Mouse (Mus musculus) testis, adult 2 months (tissue): ENCODE results near the gene Tacr2. TPM values are rescaled to one million over a fixed set of nuclear protein-coding genes. Genes with fewer than 3 reads are reported as not detected.

Experiments
- H3K27ac ChIP-seq: fragments of 200-500 bp; 2 replicates; pipeline ENCODE4 v1.5.1; 2012; ENCODE audit warnings: low read depth, low read length; ENCODE audit not compliant: control insufficient read depth, insufficient read depth
- H3K27me3 ChIP-seq: fragments of 200-500 bp; 2 replicates; pipeline ENCODE4 v1.6.1; 2012; ENCODE audit warnings: mild to moderate bottlenecking, low read length, moderate library complexity; ENCODE audit not compliant: control insufficient read depth, insufficient read depth
- H3K36me3 ChIP-seq: fragments of 200-500 bp; 2 replicates; pipeline ENCODE4 v1.6.1; 2012; ENCODE audit warnings: mild to moderate bottlenecking, low read length; ENCODE audit not compliant: control insufficient read depth, insufficient read depth
- H3K4me1 ChIP-seq: fragments of 200-500 bp; 2 replicates; pipeline ENCODE4 v1.6.1; 2012; ENCODE audit warnings: low read length; ENCODE audit not compliant: control insufficient read depth, insufficient read depth
- H3K4me3 ChIP-seq: fragments of 200-500 bp; 2 replicates; pipeline ENCODE4 v1.5.1; 2012; ENCODE audit warnings: low read depth, mild to moderate bottlenecking, low read length, moderate library complexity, mixed read lengths; ENCODE audit not compliant: control insufficient read depth
- CTCF ChIP-seq: fragments of 200-500 bp; IDR thresholded peaks from 2 replicates; pipeline ENCODE4 v1.5.1; 2012; ENCODE audit warnings: low read depth, mild to moderate bottlenecking, inconsistent platforms, low read length, moderate library complexity; ENCODE audit not compliant: control insufficient read depth, insufficient read depth, insufficient replicate concordance
- POLR2A ChIP-seq: fragments of 200-500 bp; IDR thresholded peaks from 2 replicates; pipeline ENCODE4 v1.6.1; 2012; ENCODE audit warnings: low read depth, mild to moderate bottlenecking, inconsistent platforms, low read length, moderate library complexity; ENCODE audit not compliant: control insufficient read depth
- polyA plus RNA-seq: library from polyadenylated mRNA; depleted of rRNA; stranded (reverse); fragments of >200 nt; gene quantifications from 2 replicates; pipeline ENCODE4 v1.2.3, GENCODE M21; 2012; rRNA removed

The Tacr2 gene
- polyA plus RNA-seq, result 0.88 and 1.2 TPM in 2 replicates

DNA sequence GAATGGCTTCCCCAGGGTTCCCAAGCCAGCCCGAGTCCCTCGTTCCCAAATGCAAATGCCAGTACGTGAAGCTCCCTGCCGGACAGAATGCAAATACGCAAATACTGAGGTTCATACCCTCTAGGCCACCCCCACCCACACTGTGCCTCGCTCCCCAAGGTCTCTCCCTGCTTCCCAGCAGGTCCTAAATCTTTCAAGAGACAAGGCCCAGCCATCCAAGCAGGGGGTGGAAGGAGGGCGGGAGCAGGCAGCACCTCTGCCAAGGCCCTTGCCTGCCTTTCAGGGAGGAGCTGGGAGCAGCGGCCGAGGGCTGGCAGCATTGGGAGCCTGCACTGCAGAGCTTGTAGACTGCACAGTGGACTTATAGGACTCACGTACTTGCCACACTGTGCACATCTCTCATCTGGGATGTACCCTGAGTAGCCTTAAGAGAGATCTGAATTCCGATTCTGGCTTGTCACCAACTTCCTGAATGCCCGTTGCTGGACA, at the start of gene Tacr2:
Gene Tacr2, plus strand, starts transcription at position 439 of the 489 bp plus-strand sequence.
- no peak within 1 kb of the TSS for H3K27ac ChIP-seq
- no peaks in the 10 kb centered on the region for H3K27me3 ChIP-seq
- no peaks in the 10 kb centered on the region for H3K4me1 ChIP-seq
- H3K4me3 ChIP-seq, result no peak within 1 kb of the TSS
- no peaks in the 10 kb centered on the region for H3K36me3 ChIP-seq
- TF ChIP-seq POLR2A (no peak), CTCF (no peak)

DNA sequence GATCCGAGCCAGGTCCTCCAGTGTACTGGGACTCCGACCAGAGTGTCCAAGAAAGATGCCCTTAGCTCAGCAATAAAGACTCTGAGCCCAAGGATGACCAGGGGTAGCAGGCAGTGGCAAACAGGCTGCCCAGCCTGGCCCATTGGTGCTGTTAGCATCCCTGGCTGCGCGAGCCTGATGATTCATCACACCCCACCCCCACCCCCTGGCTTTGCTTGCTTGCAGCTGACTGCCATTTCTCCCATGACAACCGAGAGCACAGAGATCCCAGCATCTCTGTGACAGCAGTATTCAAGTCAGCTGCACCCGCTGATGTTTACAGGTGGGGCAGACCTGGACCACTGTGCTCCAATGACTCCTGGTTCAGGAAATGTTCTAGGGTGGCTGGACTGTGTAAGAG, 49.7 kb upstream of the Tacr2 start:
- TF ChIP-seq CTCF (no peak), POLR2A (no peak)
- no peak overlapping the region for H3K4me3 ChIP-seq
- no peaks in the 10 kb centered on the region for H3K36me3 ChIP-seq
- H3K4me1 ChIP-seq, result no peaks in the 10 kb centered on the region
- no peaks in the 10 kb centered on the region for H3K27me3 ChIP-seq
- H3K27ac ChIP-seq, result no peak overlapping the region

DNA sequence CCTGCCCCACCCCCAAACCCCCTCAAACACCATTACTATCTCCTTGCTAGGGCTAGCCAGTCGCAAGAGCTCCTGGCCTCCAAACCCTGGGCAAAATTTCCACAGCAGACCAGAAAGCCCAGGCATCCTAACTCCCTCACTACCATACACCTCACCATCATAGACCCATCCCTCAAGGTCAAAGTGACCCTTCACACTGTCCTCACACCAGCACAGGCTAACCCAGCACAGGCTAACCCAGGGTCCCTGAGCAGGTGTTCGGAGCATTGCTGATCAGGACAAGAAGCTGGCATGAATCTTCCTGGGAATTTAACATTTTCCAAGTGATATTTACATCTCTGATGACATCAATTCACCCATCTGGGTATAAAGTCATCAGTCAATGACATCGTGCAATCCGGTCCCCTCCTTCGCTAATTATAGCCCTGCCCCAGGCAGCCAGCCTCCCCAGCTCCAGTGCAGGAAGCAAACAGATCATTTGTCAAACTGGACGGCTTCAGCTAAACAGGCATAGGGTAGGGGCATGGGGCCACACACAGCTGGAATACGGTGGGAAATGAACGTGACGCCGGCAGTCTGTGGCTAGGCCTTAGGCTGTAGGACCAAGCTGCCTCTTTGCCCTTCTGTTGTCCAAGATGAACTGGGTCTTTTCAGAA, 43.9 kb upstream of the Tacr2 start:
- H3K27me3 ChIP-seq, result no peaks in the 10 kb centered on the region
- H3K4me3 ChIP-seq, result no peak overlapping the region
- TF ChIP-seq CTCF (no peak), POLR2A (no peak)
- no peak overlapping the region for H3K27ac ChIP-seq
- H3K36me3 ChIP-seq, result no peaks in the 10 kb centered on the region
- no peaks in the 10 kb centered on the region for H3K4me1 ChIP-seq

DNA sequence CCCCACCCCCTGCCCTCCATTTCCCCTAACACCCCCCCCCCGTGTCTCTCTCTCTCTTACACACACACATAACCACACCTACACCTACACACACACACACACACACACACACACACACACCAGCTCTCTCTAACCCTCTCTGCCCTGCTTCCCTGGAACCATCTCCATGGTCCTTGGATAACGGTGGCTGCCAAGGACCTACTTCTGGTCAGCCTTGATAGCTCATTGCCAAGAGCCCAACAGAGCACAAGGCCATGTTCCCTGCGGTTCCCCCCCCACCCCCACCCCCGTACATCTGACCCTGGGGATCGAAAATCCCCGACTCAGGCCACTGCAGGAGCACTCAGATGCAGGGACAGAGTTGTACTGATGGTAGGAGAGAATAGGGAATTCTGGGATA, 40.9 kb upstream of the Tacr2 start:
- H3K27me3 ChIP-seq, result no peaks in the 10 kb centered on the region
- peaks cover 2% of the 10 kb centered on the region; the same call in 1 of the 2 replicates for H3K4me1 ChIP-seq
- H3K27ac ChIP-seq, result no peak overlapping the region
- no peak overlapping the region for H3K4me3 ChIP-seq
- no peaks in the 10 kb centered on the region for H3K36me3 ChIP-seq
- TF ChIP-seq CTCF (no peak), POLR2A (no peak)

DNA sequence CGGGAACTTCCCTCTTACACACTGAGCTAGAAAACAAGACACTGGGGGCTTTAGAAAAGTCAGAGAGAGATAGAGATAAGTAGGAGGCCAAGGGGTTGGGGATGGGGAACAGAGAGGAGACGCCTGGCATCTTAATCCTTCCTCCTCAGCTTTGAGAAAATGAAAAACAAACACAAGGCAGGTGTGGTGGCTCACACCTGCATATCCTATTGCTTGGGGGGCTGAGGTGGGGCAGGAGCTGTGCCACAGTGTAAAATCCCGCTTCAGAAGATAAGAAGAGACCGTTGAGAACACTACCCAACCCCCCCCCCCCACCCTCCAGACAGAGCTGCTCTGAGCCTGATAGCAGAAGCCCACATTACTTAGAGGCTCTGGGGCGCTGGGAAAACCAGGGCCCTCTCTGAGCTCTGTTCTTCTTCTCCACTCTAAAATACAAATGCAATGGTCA, 37.0 kb upstream of the Tacr2 start:
- Histone ChIP-seq H3K4me3 (no peak overlapping the region), H3K27me3 (no peaks in the 10 kb centered on the region), H3K36me3 (no peaks in the 10 kb centered on the region), H3K27ac (no peak overlapping the region), H3K4me1 (peaks cover 2% of the 10 kb centered on the region; the same call in 1 of the 2 replicates)
- no peak for TF ChIP-seq CTCF
- no peak for TF ChIP-seq POLR2A

DNA sequence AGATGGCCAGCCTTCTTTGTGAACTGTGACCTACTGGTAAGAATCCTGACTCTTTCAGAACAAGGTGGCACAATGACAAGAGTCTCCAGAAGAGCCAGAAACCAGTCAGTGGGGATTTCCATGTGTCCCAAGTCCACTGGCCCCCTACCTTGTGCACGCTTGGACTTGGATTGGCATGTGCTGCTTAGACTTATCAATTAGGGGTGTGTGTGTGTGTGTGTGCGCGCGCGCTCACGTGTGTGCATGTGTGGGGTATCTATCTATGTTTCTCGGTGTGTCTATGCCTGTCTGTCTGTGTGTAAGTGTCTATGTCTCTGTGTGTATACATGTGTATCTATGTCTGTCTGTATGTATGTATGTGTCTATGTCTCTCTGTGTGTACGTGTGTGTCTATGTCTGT, 36.6 kb upstream of the Tacr2 start:
- no peaks in the 10 kb centered on the region for H3K27me3 ChIP-seq
- H3K4me3 ChIP-seq, result no peak overlapping the region
- H3K36me3 ChIP-seq, result no peaks in the 10 kb centered on the region
- peaks cover 2% of the 10 kb centered on the region; the same call in 1 of the 2 replicates for H3K4me1 ChIP-seq
- TF ChIP-seq POLR2A (no peak), CTCF (no peak)
- no peak overlapping the region for H3K27ac ChIP-seq

DNA sequence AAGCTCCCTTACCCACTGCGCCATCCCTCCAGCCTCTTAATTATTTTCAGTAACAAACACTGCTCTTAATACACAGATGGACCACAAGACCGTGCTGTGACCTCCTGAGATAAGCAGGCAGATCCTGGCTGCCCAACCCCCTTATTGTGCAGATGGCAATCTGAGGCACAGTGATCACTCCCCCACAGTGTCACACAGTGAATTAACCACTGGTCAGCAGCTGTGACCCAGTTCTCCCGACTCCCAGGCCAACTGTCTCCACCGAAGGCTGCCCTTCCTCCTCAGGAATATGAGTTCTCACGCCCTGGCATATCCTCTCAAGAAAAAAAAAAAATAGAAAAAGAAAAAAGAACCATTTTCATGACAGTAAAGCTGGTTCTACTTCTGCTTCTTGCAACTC, 35.6 kb upstream of the Tacr2 start:
- Histone ChIP-seq H3K27ac (no peak overlapping the region), H3K36me3 (no peaks in the 10 kb centered on the region), H3K27me3 (no peaks in the 10 kb centered on the region), H3K4me3 (no peak overlapping the region), H3K4me1 (peaks cover 2% of the 10 kb centered on the region; the same call in 1 of the 2 replicates)
- TF ChIP-seq POLR2A, result no peak
- no peak for TF ChIP-seq CTCF
